Mouse (Mus musculus) bone marrow, adult 2 months (tissue): Measurements from ENCODE around the gene Myl3.

ENCODE experiments used
- CTCF ChIP-seq: fragments of 200-500 bp; IDR thresholded peaks from 2 replicates; pipeline ENCODE4 v1.5.1; 2011; ENCODE audit warnings: low read length, control low read depth; ENCODE audit not compliant: control insufficient read depth, insufficient read depth
- POLR2A ChIP-seq: fragments of 200-500 bp; IDR thresholded peaks from 2 replicates; pipeline ENCODE4 v1.6.1; 2011; ENCODE audit warnings: low read depth, mild to moderate bottlenecking, control low read depth, low read length, borderline replicate concordance; ENCODE audit not compliant: control insufficient read depth

DNA sequence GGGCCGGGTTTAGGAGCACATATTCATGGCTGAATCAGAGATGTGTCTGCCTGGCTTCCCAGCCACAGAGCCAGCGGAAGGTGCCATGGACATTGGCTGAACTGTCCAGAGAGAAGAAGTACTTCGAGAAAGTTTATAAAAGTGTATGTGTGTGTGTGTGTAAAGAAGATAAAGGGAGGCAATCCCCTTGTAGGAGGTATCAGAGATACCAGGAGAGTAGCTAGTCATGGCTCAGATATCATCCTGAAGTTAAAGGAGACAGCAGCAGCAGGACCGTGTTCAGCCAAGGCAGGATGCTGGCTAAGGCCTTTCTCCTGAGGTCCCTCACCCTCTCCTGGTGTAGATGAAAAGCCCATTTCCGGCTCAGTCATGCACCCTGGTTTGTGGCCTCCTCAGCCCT, 9.8 kb downstream of the Myl3 start:
- TF ChIP-seq CTCF (no peak), POLR2A (no peak)
